ENCODE assay signal across 16 mouse cellular contexts in the genomic region with DNA sequence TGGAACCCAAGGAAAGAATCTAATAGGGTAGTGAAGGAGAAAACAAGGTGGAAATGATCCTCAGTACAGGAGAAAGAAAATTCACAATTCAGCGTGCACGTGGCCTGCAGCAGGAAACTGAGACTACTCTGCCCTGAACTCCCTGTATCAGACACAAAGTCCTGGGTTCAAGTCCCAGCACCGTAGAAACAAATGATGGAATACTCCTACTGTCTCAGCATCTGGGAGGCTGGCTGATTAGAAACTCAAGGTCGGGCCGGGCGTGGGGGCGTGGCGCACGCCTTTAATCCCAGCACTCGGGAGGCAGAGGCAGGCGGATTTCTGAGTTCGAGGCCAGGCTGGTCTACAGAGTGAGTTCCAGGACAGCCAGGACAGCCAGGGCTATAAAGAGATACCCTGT.
"Had no signal": no experiment of that assay in that cellular context is flagged by ENCODE, and none has a peak within 500 bp of the region (broad histone marks: within the 10 kb centered on the region; RNA-seq: fewer than 3 reads in every experiment).

No protein-coding gene starts in this region.

- DNase-seq: liver, embryonic 13.5 days; liver, postnatal 0 days; lung, adult 2 months; lung, postnatal 14 days; lung, postnatal 36 days; right cerebral cortex, postnatal 14 days; thymus, adult 18-20 months; thymus, postnatal 14 days; thymus, postnatal 36 days had no signal

- H3K9me3 ChIP-seq: liver, embryonic 13.5 days; liver, embryonic 15.5 days; lung, embryonic 15.5 days; megakaryocyte, embryonic 14.5 days; midbrain, embryonic 13.5 days; neural tube, embryonic 12.5 days had no signal

- H3K27me3 ChIP-seq: liver, embryonic 13.5 days; liver, embryonic 15.5 days; lung, embryonic 15.5 days; megakaryocyte, embryonic 14.5 days; midbrain, embryonic 13.5 days; neural tube, embryonic 12.5 days had no signal

- H3K9ac ChIP-seq: liver, embryonic 13.5 days; liver, embryonic 15.5 days; liver, postnatal 0 days; lung, embryonic 15.5 days; midbrain, embryonic 13.5 days; neural tube, embryonic 12.5 days had no signal

- H3K27ac ChIP-seq: liver, embryonic 13.5 days; liver, embryonic 15.5 days; lung, embryonic 15.5 days; macrophage; midbrain, embryonic 13.5 days; neural tube, embryonic 12.5 days had no signal

- H3K4me3 ChIP-seq: liver, embryonic 13.5 days; liver, embryonic 15.5 days; lung, embryonic 15.5 days; megakaryocyte, embryonic 14.5 days; midbrain, embryonic 13.5 days; neural tube, embryonic 12.5 days had no signal

- ATAC-seq: lung, postnatal 0 days; midbrain, embryonic 13.5 days had no signal

- H3K4me2 ChIP-seq: liver, embryonic 13.5 days; liver, embryonic 15.5 days; lung, embryonic 15.5 days; midbrain, embryonic 13.5 days; neural tube, embryonic 12.5 days had no signal
